ENCODE assay signal across 7 mouse cellular contexts in the genomic region with DNA sequence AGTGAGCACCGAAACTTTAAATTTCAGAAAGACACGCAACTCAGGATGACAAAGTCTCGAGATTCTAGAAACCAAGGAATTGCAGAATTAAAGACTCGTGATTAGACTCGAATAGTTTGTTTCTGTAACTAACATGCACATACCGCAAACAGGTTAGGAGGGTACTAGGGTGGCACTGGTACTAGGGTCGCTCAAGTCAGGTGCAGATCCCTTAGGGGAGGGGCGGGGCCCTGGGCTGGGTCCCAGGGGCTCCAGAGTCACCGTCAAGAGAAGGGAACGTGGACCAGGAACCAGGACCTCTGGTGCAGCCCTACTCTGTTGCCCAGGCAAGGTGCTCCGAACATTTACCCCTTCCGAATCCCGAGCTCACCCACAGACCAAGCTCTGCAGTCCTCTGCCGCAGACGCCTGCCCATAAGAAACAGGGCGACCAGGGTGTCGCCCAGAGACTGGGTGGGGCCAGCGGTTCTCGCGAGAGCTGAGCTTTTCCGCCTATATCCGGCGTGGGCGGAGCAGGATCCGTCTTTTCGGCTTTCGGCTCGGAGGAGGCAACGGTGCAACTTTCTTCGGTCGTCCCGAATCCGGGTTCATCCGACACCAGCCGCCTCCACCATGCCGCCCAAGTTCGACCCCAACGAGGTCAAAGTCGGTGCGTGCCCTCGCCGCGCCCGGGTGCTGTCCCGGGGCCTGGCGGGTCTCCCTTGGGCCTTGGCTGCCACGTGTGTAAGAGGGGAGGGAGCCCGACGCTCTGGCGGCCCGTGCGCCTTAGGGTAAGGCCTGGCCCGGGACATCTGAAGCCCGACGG. TPM values are rescaled to one million over a fixed set of nuclear protein-coding genes. Genes with fewer than 3 reads are reported as not detected.
DNase-seq lines count a peak whose midpoint lies in the region; ATAC-seq and TF ChIP-seq lines count a peak whose summit lies in the region.

A gene (plus strand): TSS at position 368 of the 804 bp plus-strand sequence.
A gene (minus strand): TSS at position 423 of the 804 bp plus-strand sequence.

- peak; percentile 76 for TF ChIP-seq POLR2A in small intestine, adult 2 months (IDR thresholded peaks at IDR 0.05; ENCODE audit: low read depth, low read length)

- no peaks in the 10 kb centered on the region for H3K9me3 ChIP-seq in intestine, embryonic 16.5 days (ENCODE audit: control insufficient read depth, low read length)
- no peaks in the 10 kb centered on the region for H3K9me3 ChIP-seq in midbrain, embryonic 12.5 days

- intact Hi-C loops in left cerebral cortex, postnatal 4 days (cut with DNase I), result no loop called here

- H3K36me3 ChIP-seq in intestine, embryonic 16.5 days (ENCODE audit: control insufficient read depth, insufficient read depth, low read length), result peaks cover 20% of the 10 kb centered on the region
- peaks cover 35% of the 10 kb centered on the region for H3K36me3 ChIP-seq in midbrain, embryonic 12.5 days
- H3K36me3 ChIP-seq in small intestine, adult 2 months (ENCODE audit: control insufficient read depth, insufficient read depth, low read length), result peaks cover 32% of the 10 kb centered on the region

- peak within 1 kb of the TSS; percentile 95 for H3K9ac ChIP-seq in intestine, embryonic 16.5 days (ENCODE audit: low read depth, low read length)
- peak within 1 kb of the TSS; percentile 93 for H3K9ac ChIP-seq in midbrain, embryonic 12.5 days (replicated peaks)

- peak; percentile 90 for ATAC-seq in intestine, embryonic 16.5 days
- peak; percentile 93 for ATAC-seq in midbrain, embryonic 12.5 days (ENCODE audit: low FRiP score, low read depth)

- WGBS in intestine, embryonic 16.5 days, result 2% methylated on average over 55 of the region's 55 CpGs
- WGBS in midbrain, embryonic 12.5 days, result 3% methylated on average over 55 of the region's 55 CpGs
- 1% methylated on average over 55 of the region's 55 CpGs for WGBS in small intestine, adult 2 months

- no peak for TF ChIP-seq CTCF in small intestine, adult 2 months (IDR thresholded peaks at IDR 0.05; ENCODE audit: extremely low read depth, insufficient read length, insufficient replicate concordance, low read depth, low read length)

- peak; percentile 96 for DNase-seq in adrenal gland, adult 2 months
- peak; percentile 86 for DNase-seq in embryo, embryonic 11.5 days (ENCODE audit: low read depth, low spot score)
- DNase-seq in gastrocnemius, postnatal 4 days (ENCODE audit: low spot score in 2 of 2), result peak; percentile 91 to 98
- peak; percentile 95 for DNase-seq in left cerebral cortex, postnatal 4 days

- peak within 1 kb of the TSS; percentile 92 for H3K27ac ChIP-seq in intestine, embryonic 16.5 days (ENCODE audit: low read length)
- peak within 1 kb of the TSS; percentile 75 for H3K27ac ChIP-seq in midbrain, embryonic 12.5 days (replicated peaks)
- H3K27ac ChIP-seq in small intestine, adult 2 months (ENCODE audit: insufficient read depth, low read depth, low read length), result peak within 1 kb of the TSS; percentile 50

- peaks cover 34% of the 10 kb centered on the region for H3K4me1 ChIP-seq in intestine, embryonic 16.5 days (ENCODE audit: control insufficient read depth, insufficient read depth, low read length)
- H3K4me1 ChIP-seq in midbrain, embryonic 12.5 days, result peaks cover 46% of the 10 kb centered on the region
- H3K4me1 ChIP-seq in small intestine, adult 2 months (ENCODE audit: control insufficient read depth, insufficient read depth, insufficient read length, low read length), result peaks cover 5% of the 10 kb centered on the region

- peak within 1 kb of the TSS; percentile 96 for H3K4me3 ChIP-seq in intestine, embryonic 16.5 days (ENCODE audit: low read length)
- H3K4me3 ChIP-seq in midbrain, embryonic 12.5 days, result peak within 1 kb of the TSS; percentile 74
- peak within 1 kb of the TSS; percentile 73 for H3K4me3 ChIP-seq in small intestine, adult 2 months (ENCODE audit: low read depth, low read length)

- H3K27me3 ChIP-seq in intestine, embryonic 16.5 days (replicated peaks; ENCODE audit: control insufficient read depth, insufficient read depth, low read length), result no peaks in the 10 kb centered on the region
- no peaks in the 10 kb centered on the region for H3K27me3 ChIP-seq in midbrain, embryonic 12.5 days
- H3K27me3 ChIP-seq in small intestine, adult 2 months (ENCODE audit: control insufficient read depth, insufficient read depth, low read length), result no peaks in the 10 kb centered on the region

- peak within 1 kb of the TSS; percentile 90 for H3K4me2 ChIP-seq in intestine, embryonic 16.5 days (ENCODE audit: low read depth, low read length)
- H3K4me2 ChIP-seq in midbrain, embryonic 12.5 days (replicated peaks), result peak within 1 kb of the TSS; percentile 78

RNA-seq across cellular contexts. Expression of the first gene that starts in this region (rescaled TPM):
- total RNA-seq in adrenal gland, adult 2 months (2021), result 100 to 1,000 TPM; 136 to 149 TPM
- polyA plus RNA-seq in adrenal gland, adult 2 months (2012; rRNA removed), result 146 and 165 TPM in 2 replicates
- total RNA-seq in gastrocnemius, postnatal 4 days (2021), result 100 to 1,000 TPM; 212 to 221 TPM
- 141 and 162 TPM in 2 replicates for polyA plus RNA-seq in intestine, embryonic 16.5 days (2015; fragmentation: Nextera tagmentation; extraction: Ambion mirVana)
- total RNA-seq in left cerebral cortex, postnatal 4 days (2021), result 100 to 1,000 TPM; 200 to 215 TPM
- polyA plus RNA-seq in midbrain, embryonic 12.5 days (2016; fragmentation: Nextera tagmentation; extraction: Ambion mirVana), result 108 and 111 TPM in 2 replicates
- 80.3 and 161 TPM in 2 replicates for polyA plus RNA-seq in small intestine, adult 2 months (2012; rRNA removed)

RNA-seq across cellular contexts. Expression of the second gene that starts in this region (rescaled TPM):
- total RNA-seq in adrenal gland, adult 2 months (2021), result 10 to 100 TPM; 18.0 to 25.6 TPM
- polyA plus RNA-seq in adrenal gland, adult 2 months (2012; rRNA removed), result 24.8 and 26.0 TPM in 2 replicates
- total RNA-seq in gastrocnemius, postnatal 4 days (2021), result 10 to 100 TPM; 20.0 to 22.0 TPM
- polyA plus RNA-seq in intestine, embryonic 16.5 days (2015; fragmentation: Nextera tagmentation; extraction: Ambion mirVana), result 6.8 and 7.8 TPM in 2 replicates
- total RNA-seq in left cerebral cortex, postnatal 4 days (2021), result 10 to 100 TPM; 47.6 to 47.7 TPM
- 16.2 and 21.1 TPM in 2 replicates for polyA plus RNA-seq in midbrain, embryonic 12.5 days (2016; fragmentation: Nextera tagmentation; extraction: Ambion mirVana)
- polyA plus RNA-seq in small intestine, adult 2 months (2012; rRNA removed), result 6.4 and 12.0 TPM in 2 replicates

Comparison
In these comparisons a context has a peak if more than half of its experiments do, and no peak if none do; other contexts are left out.
1. Peak in every context shown above with its lines: DNase-seq, ATAC-seq, H3K4me3 ChIP-seq and H3K27ac ChIP-seq.